Mouse (Mus musculus) liver, embryonic 14.5 days (tissue): ENCODE measurements around the gene Pax7.

ENCODE experiments used
- CTCF ChIP-seq: IDR thresholded peaks from 2 replicates; pipeline ENCODE4 v1.5.1; 2016; ENCODE audit warnings: antibody characterized with exemption, low read depth, control low read depth
- EP300 ChIP-seq: IDR thresholded peaks from 2 replicates; pipeline ENCODE4 v1.6.1; 2016; ENCODE audit warnings: antibody characterized with exemption, low read depth

DNA sequence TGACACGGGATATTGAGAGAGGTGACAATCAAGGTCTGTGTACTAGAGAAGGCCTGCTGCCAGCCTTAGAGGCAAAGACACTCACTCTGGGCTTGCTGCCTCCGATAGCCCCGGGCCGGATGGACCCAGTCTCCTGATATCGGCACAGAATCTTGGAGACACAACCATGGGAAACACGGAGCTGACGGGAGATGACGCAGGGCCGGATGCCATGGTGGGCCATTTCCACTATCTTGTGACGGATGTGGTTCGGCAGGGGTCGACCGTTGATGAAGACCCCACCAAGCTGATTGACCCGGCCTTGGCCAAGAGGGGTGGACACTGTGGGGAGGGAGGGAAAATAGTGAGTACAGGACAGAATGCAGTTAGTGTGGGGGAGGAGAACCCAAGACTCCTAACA, 3.3 kb downstream of the Pax7 start:
- TF ChIP-seq CTCF: no peak
- no peak for TF ChIP-seq EP300
